Mouse (Mus musculus): ENCODE measurements at regions not wholly inside any gene's neighbourhood (a gene's known extent, or its start where the extent isn't known, plus 50 kb on each side); places are given as distances from the start of the nearest gene placed in this dataset.

DNA sequence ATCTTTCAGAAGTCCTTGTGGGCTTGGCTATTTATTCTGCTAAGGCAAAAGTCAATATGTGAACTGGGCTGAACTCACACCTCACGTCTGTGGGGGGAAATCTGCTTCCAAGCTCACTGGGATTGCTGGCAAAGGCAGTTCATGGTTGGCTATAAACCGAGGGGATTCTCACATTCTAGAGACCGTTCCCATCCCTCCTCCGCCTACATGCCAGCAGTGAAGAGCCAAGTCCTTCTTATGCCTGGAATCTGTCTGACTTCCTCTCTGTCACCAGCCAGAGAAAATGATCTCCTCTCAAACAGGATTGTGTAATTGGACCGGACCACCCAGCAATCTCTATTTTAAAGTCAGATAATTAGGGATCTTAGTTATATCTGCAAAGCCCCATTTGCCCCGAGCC lies 212.4 kb upstream of the Daam1 start:
- no peak for DNase-seq (ENCODE audit: extremely low read depth, insufficient read length, low spot score)

GRCm38 (mm10) chr12:71618956-71619355 lies 211.9 kb upstream of the Daam1 start:
- DNase-seq (ENCODE audit: extremely low read depth, insufficient read length, low spot score), result no peak

DNA sequence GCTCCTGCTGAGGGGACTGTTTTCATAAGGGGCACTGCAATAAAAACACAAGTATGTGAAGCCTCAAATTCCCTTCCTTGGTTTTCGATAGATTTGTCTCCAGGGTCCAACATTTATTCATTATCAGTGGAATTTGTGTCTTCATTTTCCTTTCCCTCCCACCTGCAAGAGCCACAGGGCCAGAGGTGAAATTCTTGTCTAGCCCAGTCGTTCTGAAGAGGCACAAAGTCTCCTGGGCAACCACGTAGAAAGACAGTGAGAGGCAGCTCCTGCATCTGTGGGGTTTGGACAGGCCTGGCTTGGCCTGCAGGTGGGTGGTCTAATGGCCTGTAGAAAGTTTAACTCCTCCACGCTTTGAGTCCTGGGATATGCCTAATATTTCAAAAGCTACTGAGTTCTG lies 211.3 kb upstream of the Daam1 start:
- no peak for DNase-seq (ENCODE audit: extremely low read depth, insufficient read length, low spot score)

GRCm38 (mm10) chr12:71621542-71621941 lies 209.3 kb upstream of the Daam1 start:
- no peak for DNase-seq (ENCODE audit: extremely low read depth, insufficient read length, low spot score)

DNA sequence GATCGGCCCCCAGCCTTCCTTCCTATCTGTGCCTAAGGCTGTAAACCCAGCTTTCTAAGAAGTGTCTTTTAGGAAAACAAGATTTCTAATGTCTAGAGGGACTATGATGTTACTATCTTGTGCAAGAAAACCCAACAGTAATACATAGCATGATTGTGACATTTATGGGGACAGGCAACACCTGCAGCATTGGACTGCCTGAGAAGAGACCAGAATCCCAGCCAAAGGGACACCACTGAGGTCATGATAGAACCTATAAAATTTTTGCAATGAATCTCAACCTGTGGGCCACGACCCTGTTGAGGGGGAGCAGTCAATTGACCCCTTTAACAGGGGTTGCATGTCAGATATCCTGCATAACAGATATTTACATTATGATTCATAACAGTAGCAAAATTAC lies 208.1 kb upstream of the Daam1 start:
- no peak for DNase-seq (ENCODE audit: extremely low read depth, insufficient read length, low spot score)

DNA sequence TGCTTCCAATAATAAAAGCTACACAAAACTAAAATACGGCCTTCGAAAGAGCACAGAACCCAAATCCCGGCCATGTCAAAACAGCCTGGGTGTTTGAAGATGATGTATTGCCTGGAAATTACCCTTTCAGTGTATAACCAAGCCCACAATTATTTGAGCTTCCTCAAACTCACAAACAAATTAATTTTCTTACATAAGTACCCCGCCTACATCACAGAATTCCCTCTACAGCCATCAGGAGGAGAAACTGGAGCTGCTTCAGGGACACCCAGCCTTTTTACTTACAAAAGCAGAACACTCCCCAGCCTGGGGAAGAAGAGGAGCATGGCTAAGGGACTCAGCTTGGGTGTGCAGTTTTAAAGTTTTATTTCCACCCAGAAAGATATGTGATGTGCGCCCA lies 207.6 kb upstream of the Daam1 start:
- no peak for DNase-seq (ENCODE audit: extremely low read depth, insufficient read length, low spot score)

DNA sequence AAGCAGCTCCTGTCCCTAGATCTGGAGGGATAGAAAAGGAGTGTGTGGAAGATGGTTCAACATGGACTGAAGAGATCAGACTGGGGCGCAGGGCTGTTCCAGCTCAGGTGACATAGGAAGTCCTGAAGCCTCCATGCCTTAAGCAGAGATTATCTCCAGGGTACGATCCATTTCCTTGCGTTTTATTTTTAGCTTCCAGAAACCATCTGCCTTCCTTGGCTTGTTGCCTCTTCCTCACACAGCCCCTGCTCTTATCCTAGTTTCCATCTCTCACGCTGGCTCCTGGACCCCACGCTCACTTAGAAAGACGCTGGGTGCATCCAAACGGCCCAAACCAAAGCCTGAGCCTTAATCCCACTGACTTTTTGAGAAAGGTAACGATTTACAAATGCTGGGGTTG lies 206.8 kb upstream of the Daam1 start:
- no peak for DNase-seq (ENCODE audit: extremely low read depth, insufficient read length, low spot score)

GRCm38 (mm10) chr12:71624676-71625075 lies 206.2 kb upstream of the Daam1 start:
- DNase-seq (ENCODE audit: extremely low read depth, insufficient read length, low spot score), result no peak

DNA sequence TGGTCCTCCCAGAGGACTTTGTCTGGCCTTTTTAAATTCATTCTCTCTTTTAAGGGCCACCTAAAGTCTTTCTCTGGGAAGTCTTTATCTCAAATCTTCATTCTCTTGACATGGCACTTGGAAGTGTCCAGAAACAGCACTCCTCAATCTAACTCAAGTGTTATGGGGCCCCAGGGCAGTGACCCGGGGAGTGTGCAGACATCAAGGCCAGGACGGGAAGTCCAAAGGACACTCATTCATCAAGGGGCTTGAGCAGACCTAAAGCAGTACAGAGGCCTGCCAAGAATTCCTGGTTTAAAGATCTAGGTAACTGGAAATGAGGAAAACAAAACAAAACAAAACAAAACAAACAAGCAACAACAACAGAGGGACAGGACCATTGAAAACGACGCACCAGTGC lies 205.8 kb upstream of the Daam1 start:
- no peak for DNase-seq (ENCODE audit: extremely low read depth, insufficient read length, low spot score)

DNA sequence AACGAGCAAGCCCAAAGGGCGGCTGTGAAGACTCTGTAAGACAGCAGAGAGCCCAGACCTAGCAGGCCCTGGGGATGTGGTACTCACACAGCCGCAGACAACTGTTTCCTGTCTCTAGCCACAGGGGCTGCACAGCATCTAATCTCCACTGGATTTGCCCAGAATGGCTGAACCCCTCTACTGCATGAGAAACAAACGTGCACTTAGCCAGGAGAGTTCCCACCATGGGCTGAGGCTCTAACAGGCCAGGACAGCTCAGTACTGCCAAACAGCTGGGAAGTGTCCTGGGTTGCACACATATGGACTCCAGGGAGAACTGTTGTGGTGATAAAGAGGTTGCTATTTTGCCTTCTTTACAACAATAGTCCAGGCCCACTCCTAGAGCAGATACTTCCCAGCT lies 204.1 kb upstream of the Daam1 start:
- no peak for DNase-seq (ENCODE audit: extremely low read depth, insufficient read length, low spot score)

GRCm38 (mm10) chr12:71627421-71628339 lies 203.2 kb upstream of the Daam1 start:
- no peak for DNase-seq (ENCODE audit: extremely low read depth, insufficient read length, low spot score)

- no peak for DNase-seq (ENCODE audit: extremely low read depth, insufficient read length, low spot score)
These were observed 202.5 kb upstream of the Daam1 start for GRCm38 (mm10) chr12:71628340-71628738.

DNA sequence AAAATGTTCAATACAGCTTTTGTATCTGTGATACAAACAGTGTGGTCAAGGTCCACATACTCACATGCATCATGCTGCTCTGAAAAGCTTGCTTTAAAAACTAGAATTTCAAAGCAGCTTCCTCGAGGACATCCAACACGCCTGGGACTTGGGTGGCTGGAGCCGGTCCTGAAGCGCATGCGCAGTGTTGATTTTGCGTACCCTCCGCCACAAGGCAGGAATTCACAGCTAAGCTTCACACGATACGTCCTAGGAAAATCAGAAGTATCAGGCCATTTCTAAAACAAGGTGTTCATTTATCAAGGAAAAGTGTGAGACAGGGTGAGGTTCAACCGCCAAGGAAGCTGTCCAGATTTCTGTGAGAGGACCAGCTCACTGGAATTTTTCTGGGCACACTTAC lies 202.1 kb upstream of the Daam1 start:
- DNase-seq (ENCODE audit: extremely low read depth, insufficient read length, low spot score), result no peak

DNA sequence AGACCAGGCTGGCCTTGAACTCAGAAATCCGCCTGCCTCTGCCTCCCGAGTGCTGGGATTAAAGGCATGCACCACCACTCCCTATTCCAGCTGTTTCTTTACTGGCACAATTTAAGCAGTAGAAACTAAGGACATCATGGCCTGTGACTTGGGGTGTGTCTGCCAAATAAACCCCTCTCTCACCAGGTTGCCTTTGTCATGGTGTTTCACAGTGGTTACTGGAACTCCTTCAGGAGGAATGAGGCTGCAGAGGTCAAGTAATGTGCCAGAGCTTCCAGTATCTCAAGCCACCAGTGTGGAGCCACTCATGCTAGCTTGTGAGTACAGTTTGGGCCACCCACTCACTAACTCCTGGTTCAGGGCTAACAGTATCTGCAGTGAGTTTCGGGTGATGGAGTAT lies 200.5 kb upstream of the Daam1 start:
- no peak for DNase-seq (ENCODE audit: extremely low read depth, insufficient read length, low spot score)

- no peak for DNase-seq (ENCODE audit: extremely low read depth, insufficient read length, low spot score)
These were observed 194.6 kb upstream of the Daam1 start for GRCm38 (mm10) chr12:71636300-71636699.

GRCm38 (mm10) chr12:71637248-71637647 lies 193.6 kb upstream of the Daam1 start:
- DNase-seq (ENCODE audit: extremely low read depth, insufficient read length, low spot score), result no peak

GRCm38 (mm10) chr12:71638246-71638645 lies 192.6 kb upstream of the Daam1 start:
- DNase-seq (ENCODE audit: extremely low read depth, insufficient read length, low spot score), result no peak

- no peak for DNase-seq (ENCODE audit: extremely low read depth, insufficient read length, low spot score)
These were observed 190.8 kb upstream of the Daam1 start for GRCm38 (mm10) chr12:71640058-71640501.

- no peak for DNase-seq (ENCODE audit: extremely low read depth, insufficient read length, low spot score)
These were observed 189.4 kb upstream of the Daam1 start for GRCm38 (mm10) chr12:71641486-71641885.

- no peak for DNase-seq (ENCODE audit: extremely low read depth, insufficient read length, low spot score)
These were observed 188.0 kb upstream of the Daam1 start for GRCm38 (mm10) chr12:71642797-71643337.

- DNase-seq (ENCODE audit: extremely low read depth, insufficient read length, low spot score), result no peak
These were observed 179.6 kb upstream of the Daam1 start for GRCm38 (mm10) chr12:71651251-71651650.

GRCm38 (mm10) chr12:71693346-71694038 lies 137.4 kb upstream of the Daam1 start:
- no peak for DNase-seq (ENCODE audit: extremely low read depth, insufficient read length, low spot score)
